Mouse (Mus musculus) neural tube, embryonic 11.5 days (tissue): Measurements from ENCODE around the gene Smg6. TPM values are rescaled to one million over a fixed set of nuclear protein-coding genes. Genes with fewer than 3 reads are reported as not detected.

ENCODE experiments used
- ATAC-seq: fragments of 200-750 bp; cut with Nextera tagmentation; 2 replicates; pipeline ENCODE4 v1.8.0; 2017; ENCODE audit warnings: moderate number of reproducible peaks, mild to moderate bottlenecking, moderate TSS enrichment, moderate library complexity; ENCODE audit not compliant: insufficient read depth, low FRiP score, low TSS enrichment
- DNase-seq: peaks from one replicate; pipeline ENCODE4 v3.0.0-alpha.2; 2015; ENCODE audit warnings: low spot score
- H3K27ac ChIP-seq: fragments of 300-500 bp; sonication (generic); 2 replicates; pipeline ENCODE4 v1.5.1; 2014; ENCODE audit warnings: low read depth, mild to moderate bottlenecking, low read length
- H3K27me3 ChIP-seq: fragments of 300-500 bp; sonication (generic); 2 replicates; pipeline ENCODE4 v1.6.1; 2014; ENCODE audit warnings: mild to moderate bottlenecking, low read length, mixed read lengths; ENCODE audit not compliant: control insufficient read depth, insufficient read depth
- H3K36me3 ChIP-seq: fragments of 300-500 bp; sonication (generic); 2 replicates; pipeline ENCODE4 v1.6.1; 2014; ENCODE audit warnings: mild to moderate bottlenecking, low read length, moderate library complexity, mixed read lengths; ENCODE audit not compliant: control insufficient read depth, insufficient read depth
- H3K4me1 ChIP-seq: fragments of 300-500 bp; sonication (generic); 2 replicates; pipeline ENCODE4 v1.6.1; 2014; ENCODE audit warnings: low read length, mixed read lengths; ENCODE audit not compliant: control insufficient read depth, insufficient read depth
- H3K4me2 ChIP-seq: fragments of 300-500 bp; sonication (generic); 2 replicates; pipeline ENCODE4 v1.6.1; 2014; ENCODE audit warnings: low read depth, mild to moderate bottlenecking, moderate library complexity
- H3K4me3 ChIP-seq: fragments of 300-500 bp; sonication (generic); 2 replicates; pipeline ENCODE4 v1.5.1; 2014; ENCODE audit warnings: low read depth, low read length
- H3K9ac ChIP-seq: fragments of 300-500 bp; sonication (generic); 2 replicates; pipeline ENCODE4 v1.6.1; 2014; ENCODE audit warnings: mild to moderate bottlenecking, low read length
- H3K9me3 ChIP-seq: fragments of 300-500 bp; sonication (generic); 2 replicates; pipeline ENCODE4 v1.6.1; 2016; ENCODE audit warnings: low read length; ENCODE audit not compliant: control insufficient read depth
- WGBS: fragments of 180-500 bp; shearing (Covaris S2); extraction: QIAGEN DNeasy Blood & Tissue Kit; methylation state at CpG from one replicate; pipeline ENCODE4 v1.1.7; 2014; 5-methylcytosine and 5-hydroxymethylcytosine counted together
- polyA plus RNA-seq: library from polyadenylated mRNA; unstranded; fragments of >200 nt; fragmentation: Nextera tagmentation; extraction: Ambion mirVana; gene quantifications from 2 replicates; pipeline ENCODE4 v1.2.1, GENCODE M21; 2014

Gene Smg6
- polyA plus RNA-seq, 1 experiment from 2014 or later = 17.4 TPM

DNA sequence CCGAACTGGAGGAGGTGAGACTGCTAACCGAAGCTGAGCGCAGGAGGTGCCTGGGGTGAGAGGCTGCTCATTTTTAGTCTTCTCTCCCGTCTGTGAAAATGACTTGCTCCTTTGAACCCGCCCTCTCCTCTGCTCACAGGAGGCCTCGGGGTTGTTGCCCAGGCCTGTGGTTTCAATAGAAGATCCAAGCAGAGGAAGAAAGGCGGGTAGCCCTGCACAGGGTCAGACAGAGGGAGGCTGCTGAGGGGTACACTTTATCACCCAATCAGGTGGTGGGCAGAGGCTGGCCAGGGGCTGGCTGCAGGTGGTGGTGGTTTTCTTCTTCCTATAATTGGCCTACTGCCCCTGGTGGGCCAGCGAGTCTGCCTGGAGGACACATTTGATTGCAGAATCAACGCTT lies 278.8 kb downstream of the Smg6 start:
- DNase-seq = no peak
- no peaks in the 10 kb centered on the region for H3K27me3 ChIP-seq
- H3K4me1 ChIP-seq = peaks cover 8% of the 10 kb centered on the region; the same call in 1 of the 2 replicates
- no peak overlapping the region for H3K4me2 ChIP-seq
- ATAC-seq = no peak
- H3K36me3 ChIP-seq = no peaks in the 10 kb centered on the region
- H3K27ac ChIP-seq = no peak overlapping the region
- H3K9ac ChIP-seq = no peak overlapping the region
- WGBS = 50% methylated on average over 9 of the region's 9 CpGs
- H3K9me3 ChIP-seq = no peaks in the 10 kb centered on the region
- no peak overlapping the region for H3K4me3 ChIP-seq

GRCm38 (mm10) chr11:75206347-75206746 lies 280.7 kb downstream of the Smg6 start:
- Histone ChIP-seq H3K36me3 (no peaks in the 10 kb centered on the region), H3K4me1 (peaks cover 6% of the 10 kb centered on the region; the same call in 1 of the 2 replicates), H3K4me2 (no peak overlapping the region), H3K4me3 (no peak overlapping the region), H3K9me3 (no peaks in the 10 kb centered on the region), H3K9ac (no peak overlapping the region), H3K27ac (no peak overlapping the region), H3K27me3 (no peaks in the 10 kb centered on the region)
- no peak for ATAC-seq
- WGBS = 74% methylated on average over 4 of the region's 4 CpGs
- no peak for DNase-seq

GRCm38 (mm10) chr11:75209363-75209762 lies 283.7 kb downstream of the Smg6 start:
- Histone ChIP-seq H3K27me3 (no peaks in the 10 kb centered on the region), H3K27ac (no peak overlapping the region), H3K4me1 (peaks cover 7% of the 10 kb centered on the region), H3K4me2 (no peak overlapping the region), H3K4me3 (no peak overlapping the region), H3K9me3 (no peaks in the 10 kb centered on the region), H3K36me3 (no peaks in the 10 kb centered on the region), H3K9ac (no peak overlapping the region)
- ATAC-seq (no peak), DNase-seq (no peak)
- WGBS = 57% methylated on average over 4 of the region's 4 CpGs

- no peaks in the 10 kb centered on the region for H3K27me3 ChIP-seq
- H3K4me3 ChIP-seq = no peak overlapping the region
- H3K27ac ChIP-seq = no peak overlapping the region
- 60% methylated on average over 4 of the region's 4 CpGs for WGBS
- H3K4me2 ChIP-seq = no peak overlapping the region
- peaks cover 7% of the 10 kb centered on the region for H3K4me1 ChIP-seq
- H3K9me3 ChIP-seq = no peaks in the 10 kb centered on the region
- DNase-seq = no peak
- no peak for ATAC-seq
- no peaks in the 10 kb centered on the region for H3K36me3 ChIP-seq
- H3K9ac ChIP-seq = no peak overlapping the region
Observed at GRCm38 (mm10) chr11:75210093-75210492, 284.5 kb downstream of the Smg6 start.

DNA sequence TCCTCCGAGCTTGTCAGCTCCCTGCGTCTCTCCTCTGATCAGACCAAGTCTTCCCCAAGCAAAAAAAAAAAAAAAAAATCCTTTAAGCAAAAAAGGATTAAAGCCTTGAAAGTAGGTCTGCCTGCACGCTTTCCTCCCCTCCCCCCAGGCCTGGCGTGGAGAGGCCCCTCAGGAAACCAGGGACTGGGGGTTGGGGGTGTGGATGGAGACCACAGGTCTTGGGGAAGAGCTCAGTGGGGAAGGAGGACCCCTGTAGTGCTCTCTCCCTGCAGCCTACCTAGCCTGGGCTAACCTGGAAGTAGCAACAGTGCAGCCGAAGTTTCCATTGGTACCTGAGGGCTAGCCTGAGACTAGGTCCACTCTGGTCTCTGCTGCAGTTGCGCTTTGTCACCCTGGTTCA lies 285.1 kb downstream of the Smg6 start:
- Histone ChIP-seq H3K4me1 (peaks cover 7% of the 10 kb centered on the region), H3K9ac (no peak overlapping the region; the same call in 1 of the 2 replicates), H3K9me3 (no peaks in the 10 kb centered on the region), H3K36me3 (no peaks in the 10 kb centered on the region), H3K4me3 (no peak overlapping the region), H3K27me3 (no peaks in the 10 kb centered on the region), H3K4me2 (no peak overlapping the region), H3K27ac (no peak overlapping the region)
- DNase-seq (no peak), ATAC-seq (no peak)
- 62% methylated on average over 6 of the region's 6 CpGs for WGBS

DNA sequence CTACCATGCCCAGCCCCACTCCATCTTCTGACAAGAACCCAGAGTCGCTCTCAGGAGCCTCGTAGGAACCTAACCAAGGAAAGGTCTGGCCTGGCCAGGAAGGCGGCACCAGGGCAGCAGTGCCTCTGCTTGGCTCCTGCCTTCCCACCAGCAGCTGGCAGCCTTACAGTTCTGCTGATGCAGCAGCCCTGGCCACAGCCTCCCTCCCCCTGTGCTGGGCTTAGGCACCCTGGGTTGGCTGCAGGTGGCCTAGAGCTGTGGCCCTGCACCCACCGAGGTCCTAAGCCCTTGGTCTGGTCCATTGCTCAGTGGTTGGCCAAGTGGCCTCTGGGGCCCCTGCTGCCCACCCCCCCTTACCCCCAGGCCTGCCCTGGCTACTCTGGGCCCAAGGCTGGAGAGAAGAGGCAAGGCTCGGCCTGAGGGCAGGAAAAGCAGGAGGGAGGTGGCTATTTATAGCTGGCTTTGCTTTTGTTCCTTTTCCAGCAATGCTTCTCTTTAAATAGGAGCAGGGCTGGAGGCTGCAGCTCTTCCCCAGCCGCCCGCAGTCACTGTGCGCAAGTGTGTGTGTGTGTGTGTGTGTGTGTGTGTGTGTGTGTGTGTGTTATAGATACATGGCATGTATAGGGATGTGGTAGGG lies 286.5 kb downstream of the Smg6 start:
- DNase-seq (no peak), ATAC-seq (no peak)
- Histone ChIP-seq H3K4me1 (peaks cover 7% of the 10 kb centered on the region), H3K27ac (no peak overlapping the region), H3K36me3 (no peaks in the 10 kb centered on the region), H3K27me3 (no peaks in the 10 kb centered on the region), H3K4me2 (no peak overlapping the region), H3K4me3 (no peak overlapping the region), H3K9me3 (no peaks in the 10 kb centered on the region), H3K9ac (no peak overlapping the region)
- WGBS = 51% methylated on average over 8 of the region's 8 CpGs

- Histone ChIP-seq H3K4me3 (no peak overlapping the region), H3K36me3 (no peaks in the 10 kb centered on the region), H3K27me3 (no peaks in the 10 kb centered on the region), H3K9me3 (no peaks in the 10 kb centered on the region), H3K4me2 (no peak overlapping the region), H3K27ac (no peak overlapping the region), H3K4me1 (peaks cover 7% of the 10 kb centered on the region), H3K9ac (no peak overlapping the region)
- DNase-seq (no peak), ATAC-seq (no peak)
- 46% methylated on average over 3 of the region's 3 CpGs for WGBS
Observed at GRCm38 (mm10) chr11:75212876-75213275, 287.3 kb downstream of the Smg6 start.

DNA sequence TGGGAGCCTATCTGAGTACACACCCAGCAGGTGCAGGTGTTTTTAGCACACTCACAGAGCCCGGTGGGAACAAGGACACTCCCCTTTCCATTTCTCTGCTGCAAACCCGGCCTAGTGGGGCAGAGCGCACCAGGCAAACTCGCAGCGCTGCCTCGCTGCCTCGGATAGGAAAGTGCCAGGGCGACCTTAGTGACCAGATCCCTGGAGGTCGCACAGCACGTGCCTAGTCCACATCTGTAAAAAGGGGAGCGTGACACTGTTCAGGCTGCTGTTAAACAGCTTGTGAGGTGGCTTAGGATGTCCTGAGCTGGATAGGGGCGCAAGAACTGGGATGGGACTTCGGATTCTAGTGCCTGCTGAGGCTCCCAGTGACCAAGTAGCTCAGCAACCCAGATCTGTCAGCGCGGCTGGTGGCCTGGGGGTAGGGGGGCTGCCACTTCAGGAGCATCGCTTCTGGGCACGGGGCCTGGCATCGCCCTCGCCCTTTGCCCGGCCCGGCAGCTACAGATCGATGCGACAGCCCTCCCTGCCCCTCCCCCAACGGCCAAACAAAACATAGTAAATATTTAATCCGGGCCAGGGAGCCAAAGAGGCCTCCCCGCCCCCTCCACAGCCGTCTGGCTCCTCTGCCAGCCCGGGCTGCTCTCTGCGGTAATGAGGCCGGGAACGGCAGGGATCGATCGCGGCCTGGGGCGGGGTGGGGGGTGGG lies 287.9 kb downstream of the Smg6 start:
- peak overlapping the region; percentile 49 for H3K4me2 ChIP-seq
- H3K9ac ChIP-seq = peak overlapping the region; percentile 30
- peak overlapping the region; percentile 22 for H3K4me3 ChIP-seq
- WGBS = 1% methylated on average over 34 of the region's 35 CpGs
- peak; percentile 35; the same call in 1 of the 2 replicates for ATAC-seq
- no peaks in the 10 kb centered on the region for H3K27me3 ChIP-seq
- DNase-seq = peak; percentile 52
- no peaks in the 10 kb centered on the region for H3K36me3 ChIP-seq
- H3K9me3 ChIP-seq = no peaks in the 10 kb centered on the region
- H3K27ac ChIP-seq = peak overlapping the region; percentile 58; the same call in 1 of the 2 replicates
- H3K4me1 ChIP-seq = peaks cover 7% of the 10 kb centered on the region
